Mouse (Mus musculus) embryonic facial prominence, embryonic 14.5 days (tissue): ENCODE measurements around the gene Gpc1. TPM values are rescaled to one million over a fixed set of nuclear protein-coding genes. Genes with fewer than 3 reads are reported as not detected.
A peak's percentile ranks its signal among the peaks of the same experiment; 100 is the strongest.

ENCODE experiments used
- ATAC-seq: fragments of 200-750 bp; cut with Nextera tagmentation; 2 replicates; pipeline ENCODE4 v1.8.0; 2017; ENCODE audit warnings: low read depth, moderate number of reproducible peaks, moderate TSS enrichment
- DNase-seq: peaks from one replicate; pipeline ENCODE4 v3.0.0-alpha.2; 2015; ENCODE audit warnings: low spot score
- H3K27ac ChIP-seq: fragments of 300-500 bp; sonication (generic); replicated peaks from 2 replicates; pipeline ENCODE4 v1.5.1; 2014; ENCODE audit warnings: low read depth, mild to moderate bottlenecking, low read length, moderate library complexity
- H3K27me3 ChIP-seq: fragments of 300-500 bp; sonication (generic); replicated peaks from 2 replicates; pipeline ENCODE4 v1.6.1; 2014; ENCODE audit warnings: low read length; ENCODE audit not compliant: control insufficient read depth, insufficient read depth
- H3K36me3 ChIP-seq: fragments of 300-500 bp; sonication (generic); 2 replicates; pipeline ENCODE4 v1.6.1; 2014; ENCODE audit warnings: low read length, mixed read lengths; ENCODE audit not compliant: control insufficient read depth, insufficient read depth
- H3K4me1 ChIP-seq: fragments of 300-500 bp; sonication (generic); 2 replicates; pipeline ENCODE4 v1.6.1; 2014; ENCODE audit warnings: antibody characterized with exemption, low read length; ENCODE audit not compliant: control insufficient read depth, insufficient read depth
- H3K4me2 ChIP-seq: fragments of 300-500 bp; sonication (generic); 2 replicates; pipeline ENCODE4 v1.6.1; 2014; ENCODE audit warnings: low read depth, mild to moderate bottlenecking, low read length, moderate library complexity, mixed read lengths
- H3K4me3 ChIP-seq: fragments of 300-500 bp; sonication (generic); 2 replicates; pipeline ENCODE4 v1.5.1; 2014; ENCODE audit warnings: low read depth, mild to moderate bottlenecking, low read length
- H3K9ac ChIP-seq: fragments of 300-500 bp; sonication (generic); 2 replicates; pipeline ENCODE4 v1.6.1; 2014; ENCODE audit warnings: low read depth, mild to moderate bottlenecking, low read length, moderate library complexity, mixed read lengths
- H3K9me3 ChIP-seq: fragments of 300-500 bp; sonication (generic); 2 replicates; pipeline ENCODE4 v1.6.1; 2016; ENCODE audit warnings: low read length; ENCODE audit not compliant: control insufficient read depth
- WGBS: fragments of 180-500 bp; shearing (Covaris S2); extraction: QIAGEN DNeasy Blood & Tissue Kit; methylation state at CpG from one replicate; pipeline ENCODE4 v1.1.7; 2014; 5-methylcytosine and 5-hydroxymethylcytosine counted together
- polyA plus RNA-seq: library from polyadenylated mRNA; unstranded; fragments of >200 nt; fragmentation: Nextera tagmentation; extraction: Ambion mirVana; gene quantifications from 2 replicates; pipeline ENCODE4 v1.2.1, GENCODE M21; 2014

Gene Gpc1
- polyA plus RNA-seq, 1 experiment from 2014 or later: 104 TPM

- WGBS: 24% methylated on average over 9 of the region's 9 CpGs
- Histone ChIP-seq H3K27me3 (no peaks in the 10 kb centered on the region), H3K4me1 (peaks cover 20% of the 10 kb centered on the region), H3K36me3 (no peaks in the 10 kb centered on the region), H3K9ac (no peak overlapping the region), H3K9me3 (no peaks in the 10 kb centered on the region), H3K27ac (peak overlapping the region; percentile 84), H3K4me2 (no peak overlapping the region), H3K4me3 (no peak overlapping the region)
- DNase-seq (peak; percentile 82), ATAC-seq (peak; percentile 60)
These were observed 16.3 kb upstream of the Gpc1 start for GRCm38 (mm10) chr1:92815100-92815499.

DNA sequence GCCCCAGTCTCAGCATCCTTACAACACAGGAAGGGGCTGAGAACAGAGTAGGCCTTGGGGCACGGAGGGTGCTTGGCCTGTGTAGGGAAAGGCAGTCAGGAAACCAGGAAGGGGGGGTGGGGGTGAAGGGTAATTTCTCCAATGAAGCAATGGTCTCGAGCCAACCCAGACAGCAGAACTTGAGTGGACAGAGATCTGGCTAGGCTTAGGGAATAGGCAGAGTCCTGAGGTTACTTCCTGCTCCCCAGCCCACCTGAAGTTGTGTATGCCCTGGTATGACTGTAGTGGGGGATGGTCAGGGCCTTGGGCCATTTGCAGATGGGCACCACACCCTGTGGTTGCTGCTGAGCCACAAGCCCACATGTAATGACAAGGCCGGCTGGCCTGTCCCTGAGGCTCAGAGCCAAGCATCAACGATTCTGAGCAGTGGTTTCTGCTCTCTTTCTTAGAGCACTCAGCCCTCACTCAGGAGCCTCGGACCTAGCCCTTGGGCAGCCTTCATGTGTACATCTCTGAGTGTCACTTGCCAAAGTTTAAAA lies 15.6 kb upstream of the Gpc1 start:
- H3K36me3 ChIP-seq: no peaks in the 10 kb centered on the region
- H3K4me3 ChIP-seq: no peak overlapping the region
- WGBS: 44% methylated on average over 5 of the region's 5 CpGs
- H3K4me1 ChIP-seq: peaks cover 20% of the 10 kb centered on the region
- H3K9ac ChIP-seq: no peak overlapping the region
- peak overlapping the region; percentile 81 for H3K27ac ChIP-seq
- ATAC-seq (peak; percentile 39), DNase-seq (peak; percentile 45)
- H3K4me2 ChIP-seq: no peak overlapping the region
- H3K9me3 ChIP-seq: no peaks in the 10 kb centered on the region
- no peaks in the 10 kb centered on the region for H3K27me3 ChIP-seq

DNA sequence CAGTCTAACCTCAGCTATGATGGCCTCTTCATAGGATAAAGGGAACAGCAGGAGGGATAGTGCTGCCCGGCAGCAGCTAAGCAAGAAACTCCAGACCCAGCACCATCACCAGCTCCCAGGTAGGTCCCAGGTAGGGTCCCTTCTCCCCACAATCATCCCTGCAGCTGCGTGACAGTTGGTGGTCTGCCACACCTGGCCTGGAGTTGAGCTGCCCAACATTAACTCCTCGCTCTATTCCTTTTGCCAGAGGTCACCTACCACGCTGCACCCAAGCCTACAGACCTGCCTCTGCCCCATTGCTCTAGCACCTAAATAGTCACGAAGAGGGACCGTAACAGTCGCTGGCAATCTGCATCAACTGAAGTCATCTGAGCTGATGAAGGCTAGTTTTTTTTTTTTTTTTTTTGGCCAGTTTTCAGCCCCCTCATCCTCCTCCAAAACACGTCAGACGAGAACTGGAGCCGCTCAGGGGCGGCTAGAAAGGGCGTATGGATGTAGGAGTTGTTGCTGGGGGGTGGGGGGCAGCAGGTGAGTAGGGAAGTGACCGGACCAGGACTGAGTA lies 738 bp upstream of the Gpc1 start:
- peaks cover 16% of the 10 kb centered on the region for H3K4me1 ChIP-seq
- no peak for ATAC-seq
- 6% methylated on average over 13 of the region's 13 CpGs for WGBS
- peak overlapping the region; percentile 90 for H3K27ac ChIP-seq
- peak overlapping the region; percentile 90 for H3K4me3 ChIP-seq
- H3K27me3 ChIP-seq: no peaks in the 10 kb centered on the region
- H3K9ac ChIP-seq: peak overlapping the region; percentile 94
- peak overlapping the region; percentile 71 for H3K4me2 ChIP-seq
- DNase-seq: no peak
- H3K36me3 ChIP-seq: peaks cover 7% of the 10 kb centered on the region; the same call in 1 of the 2 replicates
- no peaks in the 10 kb centered on the region for H3K9me3 ChIP-seq

DNA sequence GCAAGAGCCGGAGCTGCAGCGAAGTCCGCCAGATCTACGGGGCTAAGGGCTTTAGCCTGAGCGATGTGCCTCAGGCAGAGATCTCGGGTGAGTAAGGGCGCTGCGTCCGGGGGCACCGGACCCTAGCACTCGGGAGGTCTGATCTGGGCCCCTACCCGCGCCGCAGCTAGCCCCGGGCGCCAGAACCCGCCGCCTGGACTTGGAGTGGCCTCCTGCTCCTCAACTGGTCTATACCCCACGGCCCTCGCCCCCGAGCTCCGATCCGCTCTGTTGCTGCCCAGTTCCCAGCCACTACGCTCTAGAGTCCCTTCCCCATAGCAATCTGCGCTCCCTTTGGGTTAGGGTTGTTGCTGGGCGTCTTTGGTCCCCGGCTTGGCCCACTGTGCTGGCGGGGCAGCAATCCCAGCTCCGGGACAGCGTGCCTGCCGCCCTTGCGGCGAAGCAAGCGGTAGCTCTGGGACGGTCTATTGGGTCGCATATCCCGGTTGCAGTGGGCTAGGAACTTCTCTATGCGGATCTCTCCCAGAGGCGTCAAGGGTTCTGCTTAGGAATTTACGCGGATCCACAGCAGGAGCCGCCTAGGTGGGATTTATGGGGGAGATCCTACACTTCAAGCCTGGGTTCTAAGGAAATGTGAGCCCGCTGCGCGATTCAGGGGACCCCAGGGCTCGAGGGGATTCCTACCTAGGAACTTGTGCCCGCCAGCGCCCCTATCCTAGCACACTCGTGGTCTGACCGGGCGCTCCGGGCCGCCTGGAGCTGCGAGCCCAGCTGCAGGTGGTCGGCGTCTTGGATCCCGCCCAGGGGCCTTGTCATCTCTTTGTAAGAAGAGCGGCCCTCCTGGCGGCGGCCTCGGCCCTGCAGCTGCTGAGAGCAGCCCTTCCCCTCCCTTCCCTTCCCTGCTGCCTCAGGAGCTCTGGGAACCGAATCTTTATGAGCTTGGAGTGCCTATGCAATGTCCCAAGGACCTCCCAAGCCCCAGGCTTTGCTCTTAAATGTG lies 866 bp downstream of the Gpc1 start:
- Histone ChIP-seq H3K9me3 (no peaks in the 10 kb centered on the region), H3K27ac (peak overlapping the region; percentile 90), H3K27me3 (no peaks in the 10 kb centered on the region), H3K4me1 (peaks cover 16% of the 10 kb centered on the region), H3K36me3 (peaks cover 7% of the 10 kb centered on the region; the same call in 1 of the 2 replicates), H3K9ac (peak overlapping the region; percentile 94), H3K4me3 (peak overlapping the region; percentile 90), H3K4me2 (peak overlapping the region; percentile 71)
- peak; percentile 24 for ATAC-seq
- WGBS: 0% methylated on average over 43 of the region's 62 CpGs
- peak; percentile 94 for DNase-seq

DNA sequence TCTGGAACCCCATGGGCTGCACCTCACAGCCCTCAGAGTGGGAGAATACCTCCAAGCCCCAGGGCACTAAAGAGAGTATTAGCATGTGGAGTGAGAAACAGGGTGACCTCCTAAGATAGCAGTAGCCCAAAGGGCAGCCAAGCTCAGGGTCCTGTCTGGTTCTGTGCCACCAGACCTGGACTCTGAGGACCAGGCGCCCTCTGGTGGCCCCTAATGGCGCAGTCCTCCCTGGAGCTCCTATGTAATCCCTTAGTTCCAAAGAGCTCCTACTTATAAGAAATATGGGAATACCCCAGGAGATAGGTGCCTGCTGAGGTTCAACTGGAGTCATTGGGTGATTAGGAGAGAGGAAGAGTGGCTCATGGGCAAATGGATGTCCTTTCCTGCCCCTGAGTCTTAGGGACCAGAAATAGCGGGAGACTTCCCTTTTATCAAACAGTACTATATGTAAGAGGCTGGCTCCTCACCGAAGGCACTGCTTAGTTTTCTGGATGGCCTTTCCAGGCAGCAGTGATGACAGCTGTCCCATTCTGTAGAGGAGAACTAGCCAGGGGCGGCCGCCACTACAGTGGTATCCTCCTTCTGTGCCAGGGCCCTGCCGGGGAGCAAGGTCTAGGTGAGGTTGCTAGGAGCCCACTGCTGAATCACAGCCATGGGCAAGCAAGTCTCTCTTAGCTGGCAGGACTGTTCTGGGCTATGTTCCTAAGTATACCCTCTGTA lies 2.7 kb downstream of the Gpc1 start:
- 68% methylated on average over 7 of the region's 7 CpGs for WGBS
- Histone ChIP-seq H3K9me3 (no peaks in the 10 kb centered on the region), H3K4me2 (peak overlapping the region; percentile 71), H3K27me3 (no peaks in the 10 kb centered on the region), H3K36me3 (peaks cover 7% of the 10 kb centered on the region; the same call in 1 of the 2 replicates), H3K4me3 (peak overlapping the region; percentile 90; the same call in 1 of the 2 replicates), H3K27ac (no peak overlapping the region), H3K4me1 (peaks cover 22% of the 10 kb centered on the region), H3K9ac (peak overlapping the region; percentile 94)
- DNase-seq (peak; percentile 85), ATAC-seq (no peak)

- peak; percentile 57 for DNase-seq
- H3K4me2 ChIP-seq: no peak overlapping the region
- ATAC-seq: 0 out of 2 replicates have a peak, but pooled peaks have one; percentile 10
- no peak overlapping the region for H3K27ac ChIP-seq
- peaks cover 7% of the 10 kb centered on the region; the same call in 1 of the 2 replicates for H3K36me3 ChIP-seq
- WGBS: 63% methylated on average over 13 of the region's 14 CpGs
- peaks cover 14% of the 10 kb centered on the region for H3K4me1 ChIP-seq
- H3K9ac ChIP-seq: no peak overlapping the region
- H3K27me3 ChIP-seq: no peaks in the 10 kb centered on the region
- H3K9me3 ChIP-seq: no peaks in the 10 kb centered on the region
- no peak overlapping the region for H3K4me3 ChIP-seq
These were observed 6.7 kb downstream of the Gpc1 start for GRCm38 (mm10) chr1:92837931-92838833.

GRCm38 (mm10) chr1:92839211-92839610 lies 7.8 kb downstream of the Gpc1 start:
- WGBS: 76% methylated on average over 7 of the region's 7 CpGs
- Histone ChIP-seq H3K36me3 (peaks cover 7% of the 10 kb centered on the region; the same call in 1 of the 2 replicates), H3K27me3 (no peaks in the 10 kb centered on the region), H3K4me3 (no peak overlapping the region), H3K9me3 (no peaks in the 10 kb centered on the region), H3K9ac (no peak overlapping the region), H3K4me1 (0 out of 2 replicates have a peak, but pooled peaks cover 6% of the 10 kb centered on the region), H3K27ac (no peak overlapping the region), H3K4me2 (no peak overlapping the region)
- DNase-seq (no peak), ATAC-seq (no peak)
